Mouse (Mus musculus) heart, embryonic 11.5 days (tissue): ENCODE results near the gene Csde1. TPM values are rescaled to one million over a fixed set of nuclear protein-coding genes. Genes with fewer than 3 reads are reported as not detected.

Experiments
- ATAC-seq: fragments of 200-750 bp; cut with Nextera tagmentation; replicated peaks from 2 replicates; pipeline ENCODE4 v1.8.0; 2017; ENCODE audit warnings: moderate library complexity; ENCODE audit not compliant: insufficient number of reproducible peaks, low FRiP score, low TSS enrichment
- H3K27ac ChIP-seq: fragments of 300-500 bp; sonication (generic); 2 replicates; pipeline ENCODE4 v1.5.1; 2014; ENCODE audit warnings: mild to moderate bottlenecking, low read depth, low read length
- H3K27me3 ChIP-seq: fragments of 300-500 bp; sonication (generic); 2 replicates; pipeline ENCODE4 v1.6.1; 2014; ENCODE audit warnings: mild to moderate bottlenecking, low read length, mixed read lengths; ENCODE audit not compliant: control insufficient read depth, insufficient read depth
- H3K36me3 ChIP-seq: fragments of 300-500 bp; sonication (generic); 2 replicates; pipeline ENCODE4 v1.6.1; 2014; ENCODE audit warnings: mild to moderate bottlenecking, low read length, moderate library complexity, mixed read lengths; ENCODE audit not compliant: control insufficient read depth, insufficient read depth
- H3K4me1 ChIP-seq: fragments of 300-500 bp; sonication (generic); 2 replicates; pipeline ENCODE4 v1.6.1; 2014; ENCODE audit warnings: low read length; ENCODE audit not compliant: control insufficient read depth, insufficient read depth
- H3K4me2 ChIP-seq: fragments of 300-500 bp; sonication (generic); 2 replicates; pipeline ENCODE4 v1.6.1; 2014; ENCODE audit warnings: mild to moderate bottlenecking, moderate library complexity
- H3K4me3 ChIP-seq: fragments of 300-500 bp; sonication (generic); 2 replicates; pipeline ENCODE4 v1.5.1; 2014; ENCODE audit warnings: low read depth, low read length
- H3K9ac ChIP-seq: fragments of 300-500 bp; sonication (generic); 2 replicates; pipeline ENCODE4 v1.6.1; 2014; ENCODE audit warnings: mild to moderate bottlenecking, low read depth, low read length, moderate library complexity
- H3K9me3 ChIP-seq: fragments of 300-500 bp; sonication (generic); replicated peaks from 2 replicates; pipeline ENCODE4 v1.6.1; 2016; ENCODE audit warnings: low read length; ENCODE audit not compliant: control insufficient read depth
- WGBS: fragments of 180-500 bp; shearing (Covaris S2); extraction: QIAGEN DNeasy Blood & Tissue Kit; methylation state at CpG from one replicate; pipeline ENCODE4 v1.1.7; 2014; ENCODE audit not compliant: insufficient replicate concordance; 5-methylcytosine and 5-hydroxymethylcytosine counted together
- polyA plus RNA-seq: library from polyadenylated mRNA; unstranded; fragments of >200 nt; fragmentation: Nextera tagmentation; extraction: Ambion mirVana; gene quantifications from 2 replicates; pipeline ENCODE4 v1.2.1, GENCODE M21; 2014

The Csde1 gene
- polyA plus RNA-seq, 1 experiment from 2014 or later, result 335 TPM

GRCm38 (mm10) chr3:103099667-103100066 is 79.4 kb downstream of the Csde1 start:
- Histone ChIP-seq H3K9ac (no peak overlapping the region), H3K4me2 (no peak overlapping the region), H3K27me3 (no peaks in the 10 kb centered on the region), H3K36me3 (no peaks in the 10 kb centered on the region), H3K27ac (no peak overlapping the region), H3K9me3 (no peaks in the 10 kb centered on the region), H3K4me1 (peaks cover 4% of the 10 kb centered on the region; the same call in 1 of the 2 replicates), H3K4me3 (no peak overlapping the region)
- WGBS, result 76% methylated on average over 6 of the region's 6 CpGs
- no peak for ATAC-seq

- H3K9ac ChIP-seq, result no peak overlapping the region
- ATAC-seq, result no peak
- H3K4me2 ChIP-seq, result no peak overlapping the region
- no peaks in the 10 kb centered on the region for H3K36me3 ChIP-seq
- 53% methylated on average over 2 of the region's 2 CpGs for WGBS
- no peaks in the 10 kb centered on the region for H3K27me3 ChIP-seq
- no peak overlapping the region for H3K4me3 ChIP-seq
- no peaks in the 10 kb centered on the region for H3K9me3 ChIP-seq
- H3K27ac ChIP-seq, result no peak overlapping the region
- peaks cover 4% of the 10 kb centered on the region; the same call in 1 of the 2 replicates for H3K4me1 ChIP-seq
These were observed 80.5 kb downstream of the Csde1 start for GRCm38 (mm10) chr3:103100735-103101134.

- H3K9ac ChIP-seq, result no peak overlapping the region
These were observed 81.0 kb downstream of the Csde1 start for GRCm38 (mm10) chr3:103101194-103101593.

GRCm38 (mm10) chr3:103101909-103102308 is 81.7 kb downstream of the Csde1 start:
- Histone ChIP-seq H3K9me3 (no peaks in the 10 kb centered on the region), H3K27me3 (no peaks in the 10 kb centered on the region), H3K36me3 (no peaks in the 10 kb centered on the region), H3K27ac (0 out of 2 replicates have a peak overlapping the region, but pooled peaks have one; percentile 50), H3K9ac (peak overlapping the region; percentile 79; the same call in 1 of the 2 replicates), H3K4me3 (peak overlapping the region; percentile 83), H3K4me1 (peaks cover 4% of the 10 kb centered on the region; the same call in 1 of the 2 replicates), H3K4me2 (peak overlapping the region; percentile 99)
- peak; percentile 43 for ATAC-seq
- WGBS, result 2% methylated on average over 14 of the region's 14 CpGs

More at GRCm38 (mm10) chr3:103101194-103101593, 81.0 kb downstream of the Csde1 start:
- Histone ChIP-seq H3K36me3 (no peaks in the 10 kb centered on the region), H3K4me1 (peaks cover 4% of the 10 kb centered on the region; the same call in 1 of the 2 replicates), H3K4me3 (no peak overlapping the region), H3K27ac (no peak overlapping the region), H3K27me3 (no peaks in the 10 kb centered on the region), H3K9me3 (no peaks in the 10 kb centered on the region), H3K4me2 (no peak overlapping the region)
- no peak for ATAC-seq
- 60% methylated on average over 5 of the region's 5 CpGs for WGBS

- under 1% methylated on average over 65 of the region's 72 CpGs for WGBS
- H3K27ac ChIP-seq, result peak within 1 kb of the TSS; percentile 50; the same call in 1 of the 2 replicates
- peaks cover 4% of the 10 kb centered on the region; the same call in 1 of the 2 replicates for H3K4me1 ChIP-seq
- peak within 1 kb of the TSS; percentile 99 for H3K4me2 ChIP-seq
- peak within 1 kb of the TSS; percentile 83 for H3K4me3 ChIP-seq
- H3K27me3 ChIP-seq, result no peaks in the 10 kb centered on the region
- H3K9ac ChIP-seq, result peak within 1 kb of the TSS; percentile 79
- no peaks in the 10 kb centered on the region for H3K9me3 ChIP-seq
- no peaks in the 10 kb centered on the region for H3K36me3 ChIP-seq
- ATAC-seq, result peak; percentile 97
These were observed 82.5 kb downstream of the Csde1 start, which contains the start of gene Dennd2c for GRCm38 (mm10) chr3:103102454-103103390. Gene Dennd2c, plus strand, starts transcription at chr3:103102604.

Other genes with a start within 250 kb of the Csde1 start
- gene Tshb, start 237.7 kb upstream of the Csde1 start, polyA plus RNA-seq, result 0.13 and 0.17 TPM in 2 replicates
- gene Sycp1, start 84.3 kb upstream of the Csde1 start, polyA plus RNA-seq, result not detected in 2 replicates
- gene Nr1h5, start 56.3 kb upstream of the Csde1 start, polyA plus RNA-seq, result 0.32 and 0.64 TPM in 2 replicates
- 88.0 and 89.4 TPM in 2 replicates for gene Sike1, start 24.7 kb upstream of the Csde1 start, polyA plus RNA-seq
- gene Nras, start 37.9 kb downstream of the Csde1 start, polyA plus RNA-seq, result 99.1 and 101 TPM in 2 replicates
- 0.62 TPM in 1 of 2 replicates, not detected in the other for gene Ampd1, start 53.6 kb downstream of the Csde1 start, polyA plus RNA-seq
- 5.0 TPM in 2 replicates for gene Dennd2c, start 82.2 kb downstream of the Csde1 start, polyA plus RNA-seq
- 141 and 157 TPM in 2 replicates for gene Bcas2, start 151.2 kb downstream of the Csde1 start, polyA plus RNA-seq